Mouse (Mus musculus): ENCODE results near the gene Apc2.

- no peak for TF ChIP-seq CTCF (conservative IDR thresholded peaks at IDR 0.05 in 1 of 2, IDR thresholded peaks at IDR 0.05 in 1 of 2; ENCODE audit: low read depth in 2 of 2, low read length in 2 of 2)
- TF ChIP-seq ZNF384 (IDR thresholded peaks at IDR 0.05; ENCODE audit: low read depth, low read length) = no peak
- TF ChIP-seq MAX (IDR thresholded peaks at IDR 0.05; ENCODE audit: low read length) = no peak
- no peak for TF ChIP-seq JUND (conservative IDR thresholded peaks at IDR 0.05; ENCODE audit: low read depth, low read length)
- TF ChIP-seq POLR2A (IDR thresholded peaks at IDR 0.05; ENCODE audit: low read depth, low read length) = no peak
- TF ChIP-seq ZKSCAN1 (IDR thresholded peaks at IDR 0.05; ENCODE audit: borderline replicate concordance, low read depth, low read length) = no peak
- no peak for TF ChIP-seq POLR2AphosphoS2 (IDR thresholded peaks at IDR 0.05; ENCODE audit: low read depth, low read length)
- no peak for TF ChIP-seq E2F4 (IDR thresholded peaks at IDR 0.05; ENCODE audit: insufficient replicate concordance, low read depth, low read length)
Measured at GRCm38 (mm10) chr10:80265149-80265486, 30.7 kb upstream of the Apc2 start.
